In the genomic region with DNA sequence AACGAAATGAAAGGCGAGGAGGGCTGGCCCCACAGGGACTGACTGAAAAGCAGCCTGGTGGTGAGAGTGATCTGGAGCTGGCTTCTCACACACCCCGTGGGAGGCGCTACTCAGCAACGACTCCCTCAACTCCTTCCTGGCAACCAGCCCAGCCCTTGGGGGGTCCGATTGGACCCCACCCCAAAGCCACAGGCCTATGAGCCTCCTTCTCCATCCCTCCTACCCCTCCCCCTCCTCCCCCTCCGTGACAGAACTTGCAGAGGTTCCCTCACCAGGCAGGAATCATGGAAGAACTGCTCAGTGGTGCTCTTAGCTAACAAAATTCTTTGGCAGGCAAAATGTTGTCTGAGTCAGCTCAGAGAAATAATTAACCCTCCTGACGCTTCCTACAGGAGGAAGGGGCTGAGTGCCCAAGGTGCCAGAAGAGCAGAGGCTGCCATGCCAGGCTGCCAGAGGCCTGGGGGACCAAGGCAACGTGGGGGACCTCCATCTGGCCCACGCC, we compare ENCODE assay signal across 8 mouse cellular contexts. TPM values are rescaled to one million over a fixed set of nuclear protein-coding genes. Genes with fewer than 3 reads are reported as not detected.
A peak's percentile ranks its signal among the peaks of the same experiment; 100 is the strongest.
DNase-seq lines count a peak whose midpoint lies in the region; ATAC-seq lines count a peak whose summit lies in the region.

No protein-coding gene starts in this region.

- H3K4me1 ChIP-seq in liver, embryonic 11.5 days (replicated peaks; ENCODE audit: control insufficient read depth, insufficient read depth, low read length): peaks cover 7% of the 10 kb centered on the region
- H3K4me1 ChIP-seq in forebrain, embryonic 14.5 days (ENCODE audit: control insufficient read depth, insufficient read depth, low read length): peaks cover 10% of the 10 kb centered on the region
- peaks cover 32% of the 10 kb centered on the region for H3K4me1 ChIP-seq in kidney, embryonic 14.5 days (ENCODE audit: control insufficient read depth, insufficient read depth, low read length)

- DNase-seq in liver (peak; percentile 45), R1 (ENCODE audit: low read depth, low spot score) (peak; percentile 82)
- DNase-seq in liver, embryonic 11.5 days (ENCODE audit: low spot score): no peak
- DNase-seq in forebrain, embryonic 14.5 days (ENCODE audit: low spot score): peak; percentile 69
- peak; percentile 60 for DNase-seq in right cerebral cortex, postnatal 4 days
- DNase-seq in urinary bladder, postnatal 14 days (ENCODE audit: low spot score): no peak

- no peak overlapping the region for H3K4me3 ChIP-seq in liver, embryonic 11.5 days (ENCODE audit: low read depth, low read length)
- H3K4me3 ChIP-seq in forebrain, embryonic 14.5 days (ENCODE audit: low read depth, low read length): no peak overlapping the region
- H3K4me3 ChIP-seq in kidney, embryonic 14.5 days (ENCODE audit: low read length): no peak overlapping the region

- no peak for ATAC-seq in liver, embryonic 11.5 days (replicated peaks; ENCODE audit: low FRiP score)
- peak; percentile 49 for ATAC-seq in forebrain, embryonic 14.5 days
- 0 out of 2 replicates have a peak, but pooled peaks have one; percentile 45 for ATAC-seq in kidney, embryonic 14.5 days (ENCODE audit: low FRiP score, low TSS enrichment)
- ATAC-seq in inflammation-experienced regulatory T-cells, adult 6 months: no peak

- WGBS in liver, embryonic 11.5 days: 22% methylated on average over 10 of the region's 10 CpGs
- WGBS in forebrain, embryonic 14.5 days: 9% methylated on average over 10 of the region's 10 CpGs
- WGBS in kidney, embryonic 14.5 days: 23% methylated on average over 10 of the region's 10 CpGs

- H3K27me3 ChIP-seq in liver, embryonic 11.5 days (replicated peaks; ENCODE audit: control insufficient read depth, insufficient read depth, low read length): no peaks in the 10 kb centered on the region
- no peaks in the 10 kb centered on the region for H3K27me3 ChIP-seq in forebrain, embryonic 14.5 days (replicated peaks; ENCODE audit: control insufficient read depth, insufficient read depth, low read length)
- H3K27me3 ChIP-seq in kidney, embryonic 14.5 days (ENCODE audit: control insufficient read depth, insufficient read depth, low read length): no peaks in the 10 kb centered on the region

- no peaks in the 10 kb centered on the region for H3K36me3 ChIP-seq in liver, embryonic 11.5 days (ENCODE audit: control insufficient read depth, insufficient read depth, low read length)
- no peaks in the 10 kb centered on the region for H3K36me3 ChIP-seq in forebrain, embryonic 14.5 days (ENCODE audit: control insufficient read depth, insufficient read depth, low read length)
- no peaks in the 10 kb centered on the region for H3K36me3 ChIP-seq in kidney, embryonic 14.5 days (ENCODE audit: control insufficient read depth, insufficient read depth, low read length)

- H3K9ac ChIP-seq in liver, embryonic 11.5 days (ENCODE audit: low read depth, low read length): no peak overlapping the region
- no peak overlapping the region for H3K9ac ChIP-seq in forebrain, embryonic 14.5 days (ENCODE audit: low read length)
- no peak overlapping the region for H3K9ac ChIP-seq in kidney, embryonic 14.5 days (ENCODE audit: low read depth, low read length)

- no peaks in the 10 kb centered on the region for H3K9me3 ChIP-seq in liver, embryonic 11.5 days (ENCODE audit: control insufficient read depth, low read length)
- H3K9me3 ChIP-seq in forebrain, embryonic 14.5 days (replicated peaks; ENCODE audit: control insufficient read depth, low read length): no peaks in the 10 kb centered on the region
- H3K9me3 ChIP-seq in kidney, embryonic 14.5 days (ENCODE audit: control insufficient read depth, low read length): no peaks in the 10 kb centered on the region

- no peak overlapping the region for H3K4me2 ChIP-seq in liver, embryonic 11.5 days
- no peak overlapping the region; the same call in 1 of the 2 replicates for H3K4me2 ChIP-seq in forebrain, embryonic 14.5 days (ENCODE audit: low read length)
- 0 out of 2 replicates have a peak overlapping the region, but pooled peaks have one; percentile 6 for H3K4me2 ChIP-seq in kidney, embryonic 14.5 days (replicated peaks; ENCODE audit: low read depth, low read length)

- H3K27ac ChIP-seq in liver, embryonic 11.5 days (ENCODE audit: low read depth, low read length): no peak overlapping the region
- 0 out of 2 replicates have a peak overlapping the region, but pooled peaks have one; percentile 2 for H3K27ac ChIP-seq in forebrain, embryonic 14.5 days (ENCODE audit: low read depth, low read length)
- no peak overlapping the region for H3K27ac ChIP-seq in kidney, embryonic 14.5 days (ENCODE audit: low read depth, low read length)

RNA-seq across cellular contexts. Expression of a gene that starts 29.2 kb away (rescaled TPM):
- 147 and 160 TPM in 2 replicates for polyA plus RNA-seq in liver, embryonic 11.5 days (2014; fragmentation: Nextera tagmentation; extraction: Ambion mirVana)
- 155 and 158 TPM in 2 replicates for polyA plus RNA-seq in forebrain, embryonic 14.5 days (2014; fragmentation: Nextera tagmentation; extraction: Ambion mirVana)
- polyA plus RNA-seq in kidney, embryonic 14.5 days (2014; fragmentation: Nextera tagmentation; extraction: Ambion mirVana): 155 and 197 TPM in 2 replicates
- polyA plus RNA-seq in inflammation-experienced regulatory T-cells, adult 6 months (2017; shearing (Covaris generic)): 100 to 1,000 TPM; 141 to 184 (median 147) TPM

Comparison
In these comparisons a context has a peak if more than half of its experiments do, and no peak if none do; other contexts are left out.
1. DNase-seq: peak in liver (single experiment), R1 (single experiment), forebrain, embryonic 14.5 days (single experiment) and right cerebral cortex, postnatal 4 days (single experiment); none in liver, embryonic 11.5 days (single experiment) and urinary bladder, postnatal 14 days (single experiment).
2. ATAC-seq: peak in forebrain, embryonic 14.5 days (single experiment) and kidney, embryonic 14.5 days (single experiment); none in liver, embryonic 11.5 days (single experiment) and inflammation-experienced regulatory T-cells, adult 6 months (single experiment).